Mouse (Mus musculus): ENCODE measurements at regions not wholly inside any gene's neighbourhood (a gene's known extent, or its start where the extent isn't known, plus 50 kb on each side); places are given as distances from the start of the nearest gene placed in this dataset.
"Not testable (repeated sequence)": the region's sequence is repeated elsewhere in the genome, so short reads cannot be mapped to it uniquely, and the experiment has no call there.

- in situ Hi-C loops (cut with MseI, MboI): loop anchor here (25.0 kb wide), 1 partner anchor 792 kb away; no protein-coding TSS in a partner anchor
These were observed 54.4 kb upstream of the Lrpprc start for GRCm38 (mm10) chr17:84844950-84845349.

- in situ Hi-C loops (cut with MseI, MboI): loop anchor here (25.0 kb wide), 1 partner anchor 791 kb away; no protein-coding TSS in a partner anchor
These were observed 55.6 kb upstream of the Lrpprc start for GRCm38 (mm10) chr17:84846141-84846540.

GRCm38 (mm10) chr17:84848385-84849030, 57.9 kb upstream of the Lrpprc start:
- in situ Hi-C loops (cut with MseI, MboI): loop anchor here (25.0 kb wide), 1 partner anchor 789 kb away; no protein-coding TSS in a partner anchor

- in situ Hi-C loops (cut with MseI, MboI): loop anchor here (25.0 kb wide), 1 partner anchor 788 kb away; no protein-coding TSS in a partner anchor
These were observed 58.4 kb upstream of the Lrpprc start for GRCm38 (mm10) chr17:84849031-84849405.

GRCm38 (mm10) chr17:84850464-84850863, 59.9 kb upstream of the Lrpprc start:
- in situ Hi-C loops (cut with MseI, MboI): no loop called here

GRCm38 (mm10) chr17:84850893-84851292, 60.3 kb upstream of the Lrpprc start:
- in situ Hi-C loops (cut with MseI, MboI): no loop called here

GRCm38 (mm10) chr17:84856971-84857370, 66.4 kb upstream of the Lrpprc start:
- in situ Hi-C loops (cut with MseI, MboI): no loop called here

GRCm38 (mm10) chr17:84858830-84859229, 68.2 kb upstream of the Lrpprc start:
- in situ Hi-C loops (cut with MseI, MboI): no loop called here

- in situ Hi-C loops (cut with MseI, MboI): no loop called here
These were observed 69.3 kb upstream of the Lrpprc start for GRCm38 (mm10) chr17:84859916-84860315.

- in situ Hi-C loops (cut with MseI, MboI): no loop called here
These were observed 70.2 kb upstream of the Lrpprc start for GRCm38 (mm10) chr17:84860835-84861234.

- in situ Hi-C loops (cut with MseI, MboI): not testable (repeated sequence)
These were observed 73.6 kb upstream of the Lrpprc start for GRCm38 (mm10) chr17:84864231-84864630.

- in situ Hi-C loops (cut with MseI, MboI): no loop called here
These were observed 74.6 kb upstream of the Lrpprc start for GRCm38 (mm10) chr17:84865158-84865557.

- in situ Hi-C loops (cut with MseI, MboI): no loop called here
These were observed 75.0 kb upstream of the Lrpprc start for GRCm38 (mm10) chr17:84865566-84865965.

- in situ Hi-C loops (cut with MseI, MboI): no loop called here
These were observed 78.6 kb upstream of the Lrpprc start for GRCm38 (mm10) chr17:84869074-84869722.

GRCm38 (mm10) chr17:84873554-84873953, 83.0 kb upstream of the Lrpprc start:
- in situ Hi-C loops (cut with MseI, MboI): no loop called here

- in situ Hi-C loops (cut with MseI, MboI): no loop called here
These were observed 82.0 kb upstream of the Ppm1b start for GRCm38 (mm10) chr17:84874494-84874893.

GRCm38 (mm10) chr17:84875031-84875430, 81.5 kb upstream of the Ppm1b start:
- in situ Hi-C loops (cut with MseI, MboI): no loop called here

GRCm38 (mm10) chr17:84876037-84876436, 80.5 kb upstream of the Ppm1b start:
- in situ Hi-C loops (cut with MseI, MboI): no loop called here

GRCm38 (mm10) chr17:84877176-84877863, 79.2 kb upstream of the Ppm1b start:
- in situ Hi-C loops (cut with MseI, MboI): no loop called here

GRCm38 (mm10) chr17:84877864-84878224, 78.7 kb upstream of the Ppm1b start:
- in situ Hi-C loops (cut with MseI, MboI): no loop called here

- in situ Hi-C loops (cut with MseI, MboI): no loop called here
These were observed 78.2 kb upstream of the Ppm1b start for GRCm38 (mm10) chr17:84878316-84878715.

GRCm38 (mm10) chr17:84879146-84879545, 77.4 kb upstream of the Ppm1b start:
- in situ Hi-C loops (cut with MseI, MboI): no loop called here

GRCm38 (mm10) chr17:84880946-84881345, 75.6 kb upstream of the Ppm1b start:
- in situ Hi-C loops (cut with MseI, MboI): no loop called here

Data from mouse trophoblast stem cell (cell line).